Mouse (Mus musculus) liver, embryonic 11.5 days (tissue): ENCODE measurements around the gene Rpl36a-ps1. TPM values are rescaled to one million over a fixed set of nuclear protein-coding genes. Genes with fewer than 3 reads are reported as not detected.
A peak's percentile ranks its signal among the peaks of the same experiment; 100 is the strongest.

Source experiments
- ATAC-seq: fragments of 200-750 bp; cut with Nextera tagmentation; replicated peaks from 2 replicates; pipeline ENCODE4 v1.8.0; 2017; ENCODE audit warnings: moderate number of reproducible peaks, mild to moderate bottlenecking, moderate TSS enrichment, moderate library complexity; ENCODE audit not compliant: low FRiP score
- DNase-seq: peaks from one replicate; pipeline ENCODE4 v3.0.0-alpha.2; 2017; ENCODE audit warnings: low spot score
- H3K27ac ChIP-seq: fragments of 300-500 bp; sonication (generic); 2 replicates; pipeline ENCODE4 v1.5.1; 2014; ENCODE audit warnings: mild to moderate bottlenecking, low read depth, low read length, control low read depth
- H3K27me3 ChIP-seq: fragments of 300-500 bp; sonication (generic); replicated peaks from 2 replicates; pipeline ENCODE4 v1.6.1; 2014; ENCODE audit warnings: low read length, mixed read lengths; ENCODE audit not compliant: control insufficient read depth, insufficient read depth
- H3K36me3 ChIP-seq: fragments of 300-500 bp; sonication (generic); 2 replicates; pipeline ENCODE4 v1.6.1; 2014; ENCODE audit warnings: mild to moderate bottlenecking, low read length, moderate library complexity, mixed read lengths; ENCODE audit not compliant: control insufficient read depth, insufficient read depth
- H3K4me1 ChIP-seq: fragments of 300-500 bp; sonication (generic); replicated peaks from 2 replicates; pipeline ENCODE4 v1.6.1; 2014; ENCODE audit warnings: low read length, mixed read lengths; ENCODE audit not compliant: control insufficient read depth, insufficient read depth
- H3K4me2 ChIP-seq: fragments of 300-500 bp; sonication (generic); 2 replicates; pipeline ENCODE4 v1.6.1; 2014; ENCODE audit warnings: mild to moderate bottlenecking, control low read depth, moderate library complexity
- H3K4me3 ChIP-seq: fragments of 300-500 bp; sonication (generic); 2 replicates; pipeline ENCODE4 v1.5.1; 2014; ENCODE audit warnings: low read depth, low read length, control low read depth
- H3K9ac ChIP-seq: fragments of 300-500 bp; sonication (generic); 2 replicates; pipeline ENCODE4 v1.6.1; 2014; ENCODE audit warnings: low read depth, low read length, control low read depth
- H3K9me3 ChIP-seq: fragments of 300-500 bp; sonication (generic); 2 replicates; pipeline ENCODE4 v1.6.1; 2016; ENCODE audit warnings: low read length, inconsistent platforms, mixed read lengths; ENCODE audit not compliant: control insufficient read depth
- WGBS: fragments of 180-500 bp; shearing (Covaris S2); extraction: QIAGEN DNeasy Blood & Tissue Kit; methylation state at CpG from one replicate; pipeline ENCODE4 v1.1.7; 2014; 5-methylcytosine and 5-hydroxymethylcytosine counted together
- polyA plus RNA-seq: library from polyadenylated mRNA; unstranded; fragments of >200 nt; fragmentation: Nextera tagmentation; extraction: Ambion mirVana; gene quantifications from 2 replicates; pipeline ENCODE4 v1.2.1, GENCODE M21; 2014

The Rpl36a-ps1 gene
- polyA plus RNA-seq, 1 experiment from 2014 or later = 2.5 TPM

- Histone ChIP-seq H3K4me3 (no peak overlapping the region), H3K4me2 (no peak overlapping the region), H3K9ac (no peak overlapping the region), H3K9me3 (no peaks in the 10 kb centered on the region), H3K27me3 (no peaks in the 10 kb centered on the region), H3K4me1 (no peaks in the 10 kb centered on the region), H3K27ac (no peak overlapping the region), H3K36me3 (no peaks in the 10 kb centered on the region)
- no peak for DNase-seq
- ATAC-seq = no peak
- WGBS = 57% methylated on average over 3 of the region's 3 CpGs
Observed at GRCm38 (mm10) chr14:98989818-98990217, 4.3 kb downstream of the Rpl36a-ps1 start.

DNA sequence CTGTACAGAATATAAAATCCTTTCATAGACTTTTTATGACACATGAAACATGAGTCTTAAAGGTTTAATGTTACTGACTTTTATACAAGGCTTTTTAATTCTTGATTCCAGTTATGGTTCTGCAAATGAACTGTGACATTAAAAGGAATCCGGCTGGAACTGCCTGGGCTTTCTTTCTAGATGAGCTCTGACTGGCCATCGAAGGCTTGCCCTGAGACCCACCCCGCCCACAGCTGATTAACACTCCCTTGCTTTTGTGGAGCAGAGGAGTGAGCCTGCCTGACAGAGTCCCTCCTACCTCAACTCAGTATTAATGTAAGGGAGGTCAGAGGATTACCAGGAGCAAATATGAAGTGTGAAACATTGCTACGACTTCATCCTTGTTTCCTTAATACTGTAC, 22.2 kb downstream of the Rpl36a-ps1 start:
- Histone ChIP-seq H3K9ac (no peak overlapping the region), H3K9me3 (no peaks in the 10 kb centered on the region), H3K4me2 (no peak overlapping the region), H3K4me3 (no peak overlapping the region), H3K36me3 (no peaks in the 10 kb centered on the region), H3K27me3 (no peaks in the 10 kb centered on the region), H3K4me1 (no peaks in the 10 kb centered on the region), H3K27ac (no peak overlapping the region)
- WGBS = 49% methylated on average over 4 of the region's 4 CpGs
- no peak for ATAC-seq
- no peak for DNase-seq

DNA sequence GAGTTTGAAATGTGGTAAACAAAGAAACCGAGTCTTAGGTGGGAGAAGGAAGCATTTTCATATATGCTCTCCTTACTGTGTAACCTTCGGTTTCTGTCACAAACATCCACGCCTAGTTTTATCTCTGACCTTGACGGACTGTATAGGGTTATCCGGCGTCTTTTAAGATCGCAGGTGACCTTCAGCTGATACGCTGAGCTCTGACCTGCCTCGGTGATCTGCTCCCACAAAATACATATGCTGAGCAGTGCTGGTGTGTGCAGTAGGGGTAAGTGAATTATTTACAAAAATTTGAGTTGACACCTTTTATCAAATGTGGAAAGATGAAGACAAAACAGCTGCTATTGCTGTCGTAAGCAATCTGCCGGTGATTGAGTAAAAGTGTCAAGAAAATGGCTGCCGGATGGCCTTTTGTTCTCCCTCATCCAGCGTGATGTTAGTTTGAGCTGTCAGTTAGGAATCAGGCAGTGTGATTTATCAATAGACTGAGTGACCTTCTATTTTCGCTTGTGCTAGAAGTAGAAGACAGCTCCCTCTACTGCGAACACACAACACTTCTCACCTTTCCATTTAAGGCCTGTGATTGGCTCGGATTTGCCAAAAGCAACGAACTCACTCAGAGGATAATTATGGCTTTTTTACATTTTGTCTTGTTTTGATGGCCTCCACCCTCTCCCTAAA, 35.0 kb downstream of the Rpl36a-ps1 start:
- Histone ChIP-seq H3K4me1 (no peaks in the 10 kb centered on the region), H3K4me2 (no peak overlapping the region), H3K27me3 (no peaks in the 10 kb centered on the region), H3K36me3 (no peaks in the 10 kb centered on the region), H3K9me3 (no peaks in the 10 kb centered on the region), H3K9ac (no peak overlapping the region), H3K4me3 (no peak overlapping the region), H3K27ac (no peak overlapping the region)
- DNase-seq (no peak), ATAC-seq (no peak)
- 61% methylated on average over 17 of the region's 17 CpGs for WGBS

- no peaks in the 10 kb centered on the region for H3K4me1 ChIP-seq
- 70% methylated on average over 9 of the region's 9 CpGs for WGBS
- no peaks in the 10 kb centered on the region for H3K27me3 ChIP-seq
- H3K27ac ChIP-seq = no peak overlapping the region
- H3K36me3 ChIP-seq = no peaks in the 10 kb centered on the region
- H3K4me2 ChIP-seq = peak overlapping the region; percentile 24
- no peak for DNase-seq
- no peak overlapping the region for H3K9ac ChIP-seq
- no peak overlapping the region for H3K4me3 ChIP-seq
- no peak for ATAC-seq
- no peaks in the 10 kb centered on the region for H3K9me3 ChIP-seq
Observed at GRCm38 (mm10) chr14:98956788-98957187, 37.3 kb downstream of the Rpl36a-ps1 start.

DNA sequence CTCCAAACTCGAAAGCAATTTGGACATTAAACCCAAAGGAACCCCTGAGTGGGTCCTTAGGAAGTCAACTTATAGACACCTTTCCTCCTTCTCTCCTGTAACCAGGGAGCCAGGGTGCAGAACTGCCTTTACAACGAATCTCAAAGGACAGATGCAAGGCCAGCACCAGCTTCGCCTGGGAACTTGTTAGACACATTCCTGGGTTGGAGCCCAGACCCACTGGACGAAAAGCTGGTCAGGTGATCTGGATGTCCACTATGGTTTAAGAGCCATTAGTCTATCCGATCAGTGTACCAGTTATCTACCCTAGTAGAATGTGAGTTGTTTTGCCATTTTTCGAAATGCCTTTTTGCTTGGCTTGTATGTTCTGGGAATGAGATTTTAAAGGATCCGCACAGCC, 41.7 kb downstream of the Rpl36a-ps1 start:
- Histone ChIP-seq H3K4me1 (no peaks in the 10 kb centered on the region), H3K9me3 (no peaks in the 10 kb centered on the region), H3K4me2 (no peak overlapping the region), H3K27me3 (no peaks in the 10 kb centered on the region), H3K36me3 (no peaks in the 10 kb centered on the region), H3K4me3 (no peak overlapping the region), H3K27ac (no peak overlapping the region), H3K9ac (no peak overlapping the region)
- ATAC-seq (no peak), DNase-seq (no peak)
- WGBS = 76% methylated on average over 7 of the region's 7 CpGs

- Histone ChIP-seq H3K4me2 (no peak overlapping the region), H3K27ac (no peak overlapping the region), H3K9me3 (no peaks in the 10 kb centered on the region), H3K36me3 (no peaks in the 10 kb centered on the region), H3K4me3 (no peak overlapping the region), H3K4me1 (no peaks in the 10 kb centered on the region), H3K27me3 (no peaks in the 10 kb centered on the region), H3K9ac (no peak overlapping the region)
- no peak for ATAC-seq
- DNase-seq = no peak
- 82% methylated on average over 4 of the region's 4 CpGs for WGBS
Observed at GRCm38 (mm10) chr14:98951626-98952290, 42.4 kb downstream of the Rpl36a-ps1 start.

Other genes with a start within 250 kb of the Rpl36a-ps1 start
- 77.3 and 80.6 TPM in 2 replicates for gene Mzt1, start 51.8 kb upstream of the Rpl36a-ps1 start, polyA plus RNA-seq
- 70.4 and 76.3 TPM in 2 replicates for gene Bora, start 51.9 kb upstream of the Rpl36a-ps1 start, polyA plus RNA-seq
- 15.9 and 17.8 TPM in 2 replicates for gene Pibf1, start 105.1 kb upstream of the Rpl36a-ps1 start, polyA plus RNA-seq
- 44.6 and 50.5 TPM in 2 replicates for gene Dis3, start 105.5 kb upstream of the Rpl36a-ps1 start, polyA plus RNA-seq